Mouse (Mus musculus): ENCODE data around the gene Abhd12.

Abhd12 gene

GRCm38 (mm10) chr2:150808381-150808780 lies 96.2 kb downstream of the Abhd12 start:
- ATAC-seq (ENCODE audit: low TSS enrichment) = peak; percentile 39

DNA sequence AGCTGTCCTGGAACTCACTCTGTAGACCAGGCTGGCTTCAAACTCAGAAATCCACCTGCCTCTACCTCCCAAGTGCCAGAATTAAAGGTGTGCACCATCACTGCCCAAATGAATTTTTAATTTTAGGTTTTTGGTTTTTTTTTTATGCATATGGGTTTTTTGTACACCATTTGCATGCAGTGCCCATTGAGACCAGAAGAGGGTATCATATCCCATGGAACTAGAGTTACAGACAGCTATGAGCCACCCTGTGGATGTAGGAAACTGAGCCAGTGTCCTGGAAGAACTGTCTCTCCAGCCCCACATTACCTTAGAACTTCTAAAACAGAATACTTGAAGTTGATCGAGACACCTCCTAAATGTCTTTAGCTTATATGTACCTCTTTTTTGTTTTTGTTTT lies 101.5 kb downstream of the Abhd12 start:
- ATAC-seq (ENCODE audit: low TSS enrichment) = peak; percentile 58; the same call in 1 of the 2 replicates

DNA sequence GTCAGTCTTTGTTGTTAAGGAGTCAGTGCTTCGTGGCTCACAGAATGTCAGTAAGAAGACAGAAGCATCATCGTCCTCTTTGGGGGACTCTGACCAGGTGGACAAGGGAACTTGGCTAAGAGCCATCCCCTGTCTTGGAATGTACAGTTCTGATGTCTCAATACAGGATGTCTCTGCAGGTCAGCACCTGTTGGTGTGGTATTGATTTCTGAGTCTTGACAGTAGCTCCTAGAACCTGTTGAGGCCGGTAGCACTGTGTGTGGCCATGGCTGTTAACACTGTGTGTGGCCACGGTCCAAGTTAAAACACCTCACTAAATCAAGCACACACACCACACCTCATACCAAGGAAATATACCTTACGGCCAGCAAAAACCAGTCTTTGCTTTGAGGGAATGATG lies 103.9 kb downstream of the Abhd12 start:
- no peak for ATAC-seq (ENCODE audit: low TSS enrichment)

GRCm38 (mm10) chr2:150798084-150798483 lies 106.5 kb downstream of the Abhd12 start:
- ATAC-seq (ENCODE audit: low TSS enrichment) = no peak

- no peak for ATAC-seq (ENCODE audit: low TSS enrichment)
Measured at GRCm38 (mm10) chr2:150793320-150793719, 111.2 kb downstream of the Abhd12 start.

DNA sequence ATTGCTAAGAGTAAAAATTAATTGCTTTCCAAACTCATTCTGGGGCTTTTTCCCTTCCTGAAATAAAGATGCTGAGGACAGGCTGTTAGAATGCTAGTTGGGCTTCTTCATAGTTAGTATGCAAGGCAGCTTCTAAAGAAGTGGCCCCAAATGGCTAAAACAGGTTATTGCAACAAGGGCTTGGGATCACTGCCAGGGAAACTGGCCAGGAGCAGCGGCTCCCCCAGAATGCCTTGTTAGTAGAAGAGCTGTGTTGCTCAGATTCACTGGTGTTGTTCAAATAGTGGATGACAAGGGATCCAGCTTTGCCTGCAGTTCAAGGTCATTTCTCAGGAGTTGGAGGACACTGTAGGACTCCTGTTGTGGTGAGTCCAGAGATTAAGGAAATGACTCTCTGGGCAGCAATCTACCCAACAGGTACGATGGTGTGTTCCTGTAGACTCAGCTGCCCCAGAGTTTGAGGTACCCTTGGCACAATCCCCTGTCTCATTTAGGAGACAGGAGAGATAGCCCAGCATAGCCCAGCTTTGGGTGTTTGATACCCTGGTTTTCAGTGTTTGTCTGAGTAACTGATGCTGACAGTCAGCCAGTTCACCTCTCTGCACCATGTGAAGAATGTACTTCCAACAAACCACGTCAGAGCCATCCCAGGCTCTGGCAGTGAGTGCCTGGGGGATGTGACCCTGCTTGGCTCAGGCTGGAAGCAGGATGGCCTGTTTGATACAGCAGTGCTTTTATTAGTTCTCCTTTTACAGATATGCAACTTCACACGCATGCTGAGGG lies 115.6 kb downstream of the Abhd12 start:
- peak; percentile 28 for ATAC-seq (ENCODE audit: low TSS enrichment)

- no peak for ATAC-seq (ENCODE audit: low TSS enrichment)
Measured at GRCm38 (mm10) chr2:150787234-150787771, 117.2 kb downstream of the Abhd12 start.

DNA sequence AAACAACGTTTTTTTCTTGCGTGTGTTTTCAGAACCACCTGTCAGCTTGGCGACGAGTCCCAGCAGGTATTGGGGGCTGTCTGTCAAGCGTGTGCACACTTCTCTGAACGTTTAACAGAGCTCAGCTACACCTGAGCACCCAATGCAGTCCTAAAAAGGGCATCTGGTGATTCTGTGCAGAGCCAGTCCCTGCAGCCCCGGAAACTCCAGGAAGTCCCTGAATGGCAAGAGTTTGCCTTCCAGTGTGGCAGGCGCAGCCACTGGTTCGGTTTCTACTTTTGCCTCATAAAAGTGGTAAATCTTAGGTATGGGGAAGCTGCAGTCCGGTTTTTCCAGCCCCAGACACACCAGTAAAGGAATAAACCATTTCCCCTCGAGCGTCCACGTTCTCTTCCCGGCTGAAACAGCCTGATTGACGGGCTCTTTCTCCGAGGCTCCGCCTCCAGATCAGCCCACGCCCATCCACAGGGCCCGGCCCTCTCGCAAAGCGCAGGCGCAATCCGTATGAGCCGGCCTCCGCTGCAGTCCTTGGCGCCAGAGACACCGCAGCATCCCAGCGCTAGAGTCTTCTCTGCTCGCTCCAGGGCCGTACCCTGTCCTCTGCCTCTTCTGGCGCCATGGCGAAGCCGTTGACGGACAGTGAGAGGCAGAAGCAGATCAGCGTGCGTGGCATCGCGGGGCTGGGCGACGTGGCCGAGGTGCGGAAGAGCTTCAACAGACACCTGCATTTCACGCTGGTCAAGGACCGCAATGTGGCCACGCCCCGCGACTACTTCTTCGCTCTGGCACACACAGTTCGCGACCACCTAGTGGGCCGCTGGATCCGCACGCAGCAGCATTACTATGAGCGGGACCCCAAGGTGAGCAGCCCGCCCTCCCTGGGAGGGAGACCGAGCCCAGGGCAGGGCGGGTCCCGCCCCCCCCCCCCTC lies 118.0 kb downstream of the Abhd12 start, which contains the start of gene Pygb:
Gene Pygb, plus strand, starts transcription at position 485 of the 930 bp plus-strand sequence.
- peak; percentile 93 for ATAC-seq (ENCODE audit: low TSS enrichment)

DNA sequence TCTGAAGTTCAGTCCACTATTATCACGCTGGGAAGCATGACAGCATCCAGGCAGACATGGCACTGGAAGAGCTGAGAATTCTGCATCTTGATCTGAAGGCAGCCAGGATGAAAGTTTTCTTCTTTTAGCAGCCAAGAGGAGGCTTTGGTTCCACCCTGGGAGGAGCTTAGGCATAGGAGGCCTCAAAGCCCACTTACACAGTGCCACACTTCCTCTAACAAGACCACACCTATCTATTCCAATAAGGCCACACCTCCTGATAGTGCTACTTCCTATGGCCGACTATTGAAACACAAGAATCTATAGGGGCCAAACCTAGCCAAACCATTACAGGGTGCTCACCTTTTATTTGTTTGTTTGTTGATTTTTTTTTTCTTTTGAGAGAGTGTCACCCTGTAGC lies 121.7 kb downstream of the Abhd12 start:
- no peak for ATAC-seq (ENCODE audit: low TSS enrichment)
